Mouse (Mus musculus): Measurements from ENCODE around the gene Mamstr.
A peak's percentile ranks its signal among the peaks of the same experiment; 100 is the strongest.

DNA sequence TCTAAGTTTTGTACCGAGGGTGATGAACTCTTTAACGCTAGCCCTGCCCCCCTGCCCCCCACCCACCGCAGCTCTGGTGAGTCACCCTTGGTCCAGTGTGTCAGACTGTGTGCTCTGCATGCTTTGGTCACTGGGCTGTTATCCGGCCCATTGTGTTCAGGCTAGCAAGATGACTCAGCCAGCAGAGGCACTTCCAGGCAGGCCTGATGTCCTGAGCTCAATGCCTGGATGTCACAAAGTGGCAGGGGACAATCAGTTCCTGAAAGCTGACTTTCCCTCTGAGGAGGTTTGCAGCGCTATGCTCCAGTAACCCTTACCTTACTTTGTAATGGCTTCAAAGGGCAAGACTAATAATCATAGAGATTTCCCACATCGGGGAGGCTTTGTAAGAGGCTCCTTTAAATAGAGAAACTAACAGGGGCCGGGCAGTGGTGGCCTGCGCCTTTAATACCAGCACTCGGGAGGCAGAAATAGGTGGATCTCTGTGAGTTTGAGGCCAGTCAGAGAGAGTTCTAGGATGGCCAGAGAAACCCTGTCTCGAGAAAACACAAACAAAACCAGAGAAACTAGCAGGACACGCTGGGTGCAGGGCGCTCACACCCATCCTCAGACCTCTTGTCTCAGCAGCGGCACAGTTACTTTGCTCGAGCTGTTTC is 40.3 kb downstream of the Mamstr start:
- peak; percentile 61 for TF ChIP-seq POLR2A (IDR thresholded peaks at IDR 0.05; ENCODE audit: insufficient read depth, low read depth, low read length)
- no peak for TF ChIP-seq CTCF (IDR thresholded peaks at IDR 0.05)
